Mouse (Mus musculus): ENCODE results near the gene Trim68.
"Not testable (repeated sequence)": the region's sequence is repeated elsewhere in the genome, so short reads cannot be mapped to it uniquely, and the experiment has no call there.

The Trim68 gene

GRCm38 (mm10) chr7:102686944-102687501 is at the start of gene Trim68:
Gene Trim68, minus strand, starts transcription at chr7:102687327.
- peak; percentile 78 to 87 for DNase-seq (ENCODE audit: low spot score in 2 of 2)

GRCm38 (mm10) chr7:102733793-102734192 is 46.7 kb upstream of the Trim68 start:
- DNase-seq (ENCODE audit: low spot score in 2 of 2) = no peak

GRCm38 (mm10) chr7:102727391-102727790 is 40.3 kb upstream of the Trim68 start, which contains the start of gene Olfr559:
Gene Olfr559, minus strand, starts transcription at chr7:102727491.
- no peak for DNase-seq (ENCODE audit: low spot score in 2 of 2)

GRCm38 (mm10) chr7:102718970-102719369 is 31.8 kb upstream of the Trim68 start, which contains the start of gene Olfr33:
Gene Olfr33, minus strand, starts transcription at chr7:102719070.
- no peak for DNase-seq (ENCODE audit: low spot score in 2 of 2)

GRCm38 (mm10) chr7:102701915-102702314 is 14.8 kb upstream of the Trim68 start, which contains the start of gene Olfr558:
Gene Olfr558, plus strand, starts transcription at chr7:102702215.
- no peak for DNase-seq (ENCODE audit: low spot score in 2 of 2)

GRCm38 (mm10) chr7:102698461-102698860 is 11.3 kb upstream of the Trim68 start:
- DNase-seq (ENCODE audit: low spot score in 2 of 2) = no peak

- DNase-seq (ENCODE audit: low spot score in 2 of 2) = peak in 1 of 2 experiments; percentile 13
Observed at GRCm38 (mm10) chr7:102695358-102696125, 8.4 kb upstream of the Trim68 start, which contains the start of gene Olfr557. Gene Olfr557, plus strand, starts transcription at chr7:102695910.

- no peak for DNase-seq (ENCODE audit: low spot score in 2 of 2)
Observed at GRCm38 (mm10) chr7:102681916-102682315, 5.2 kb downstream of the Trim68 start.

- no peak for DNase-seq (ENCODE audit: low spot score in 2 of 2)
Observed at GRCm38 (mm10) chr7:102676225-102676624, 10.9 kb downstream of the Trim68 start.

GRCm38 (mm10) chr7:102665378-102665777 is 21.7 kb downstream of the Trim68 start:
- no peak for DNase-seq (ENCODE audit: low spot score in 2 of 2)

GRCm38 (mm10) chr7:102664599-102664998 is 22.5 kb downstream of the Trim68 start, which contains the start of gene Olfr556:
Gene Olfr556, plus strand, starts transcription at chr7:102664899.
- DNase-seq (ENCODE audit: low spot score in 2 of 2) = no peak

- DNase-seq (ENCODE audit: low spot score in 2 of 2) = no peak
Observed at GRCm38 (mm10) chr7:102658523-102658922, 28.6 kb downstream of the Trim68 start, which contains the start of gene Olfr555. Gene Olfr555, plus strand, starts transcription at chr7:102658823.

GRCm38 (mm10) chr7:102644945-102645344 is 42.2 kb downstream of the Trim68 start:
- DNase-seq (ENCODE audit: low spot score in 2 of 2) = not testable (repeated sequence)

GRCm38 (mm10) chr7:102638132-102638531 is 49.0 kb downstream of the Trim68 start, which contains the start of gene Olfr554:
Gene Olfr554, plus strand, starts transcription at chr7:102638432.
- no peak for DNase-seq (ENCODE audit: low spot score in 2 of 2)

- no peak for DNase-seq (ENCODE audit: low spot score in 2 of 2)
Observed at GRCm38 (mm10) chr7:102636665-102637064, 50.5 kb downstream of the Trim68 start.
